Mouse (Mus musculus) erythroblast, embryonic 14.5 days (primary cell): ENCODE data around the gene Grm1.

Experiments
- GATA1 ChIP-seq: IDR thresholded peaks from 2 replicates; pipeline ENCODE4 v1.6.1; 2012; ENCODE audit warnings: low read length, inconsistent platforms, mixed read lengths
- TAL1 ChIP-seq: IDR thresholded peaks from 3 replicates; pipeline ENCODE4 v1.6.1; 2012; ENCODE audit warnings: low read length, inconsistent platforms, mixed read lengths

- TF ChIP-seq GATA1 (no peak), TAL1 (no peak)
Measured at GRCm38 (mm10) chr10:11039323-11039722, 42.8 kb downstream of the Grm1 start.
